Mouse (Mus musculus): ENCODE results near the gene Ppp1r35. TPM values are rescaled to one million over a fixed set of nuclear protein-coding genes. Genes with fewer than 3 reads are reported as not detected.

Ppp1r35 gene
- total RNA-seq, 2 experiments from 2014 or later = 24.6 to 28.4 TPM

DNA sequence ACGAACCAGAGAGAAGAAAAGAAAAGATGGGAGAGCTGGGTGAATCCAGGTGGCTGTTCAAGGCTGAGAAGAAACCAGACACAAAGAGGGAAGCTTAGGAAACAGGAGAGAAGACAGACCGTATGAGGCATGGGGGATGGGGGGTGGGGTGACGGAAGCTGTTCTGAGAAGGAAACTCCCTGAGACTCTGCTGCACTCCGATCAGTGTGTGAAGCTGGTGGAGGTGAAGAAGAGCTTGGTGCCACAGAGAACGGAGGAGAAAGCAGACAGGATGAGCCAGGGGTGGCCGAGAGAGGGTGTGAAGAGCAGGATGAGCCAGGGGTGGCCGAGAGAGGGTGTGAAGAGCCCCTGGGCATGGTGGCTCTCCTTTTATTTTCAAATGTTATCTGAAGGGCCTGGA is 47.8 kb downstream of the Ppp1r35 start:
- DNase-seq = no peak

DNA sequence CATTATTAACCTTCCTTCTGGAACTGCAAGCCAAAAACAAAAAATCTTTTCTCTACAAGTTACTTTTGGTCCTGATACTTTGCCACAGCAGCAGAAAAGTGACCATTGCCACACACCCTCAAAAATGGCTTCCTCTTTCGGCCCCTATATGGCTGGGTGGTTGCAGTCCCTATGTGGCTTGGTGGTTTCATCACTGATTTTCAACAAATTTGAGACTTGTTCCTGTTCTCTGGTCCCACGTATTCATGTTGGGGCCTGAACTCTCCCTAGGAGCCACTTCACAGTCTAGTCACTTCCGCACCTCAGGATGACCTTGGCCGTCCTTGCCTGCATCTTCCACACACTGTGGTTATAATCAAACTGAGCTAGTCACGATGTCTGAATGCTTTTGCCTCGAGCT is 50.0 kb downstream of the Ppp1r35 start:
- no peak for DNase-seq

Other genes starting within 250 kb of the Ppp1r35 start
- gene Epo, start 245.6 kb upstream of the Ppp1r35 start, total RNA-seq (2021) = not detected
- gene Gnb2, start 245.3 kb upstream of the Ppp1r35 start, total RNA-seq (2021) = 100 to 1,000 TPM; 544 to 638 TPM
- 1 to 10 TPM; 2.6 to 3.3 TPM for gene Actl6b, start 225.3 kb upstream of the Ppp1r35 start, total RNA-seq (2021)
- 1 to 10 TPM in 1 of 2 experiments, under 1 TPM in 1; 0.95 to 1.1 TPM for gene Tfr2, start 209.0 kb upstream of the Ppp1r35 start, total RNA-seq (2021)
- 10 to 100 TPM; 45.6 to 47.8 TPM for gene Mospd3, start 177.8 kb upstream of the Ppp1r35 start, total RNA-seq (2021)
- gene Pcolce, start 165.1 kb upstream of the Ppp1r35 start, total RNA-seq (2021) = 100 to 1,000 TPM; 874 to 904 TPM
- gene Fbxo24, start 149.8 kb upstream of the Ppp1r35 start, total RNA-seq (2021) = 1 to 10 TPM in 1 of 2 experiments, under 1 TPM in 1; 0.93 to 1.7 TPM
- 10 to 100 TPM; 23.5 to 36.1 TPM for gene Lrch4, start 149.7 kb upstream of the Ppp1r35 start, total RNA-seq (2021)
- gene Gm20605, start 149.7 kb upstream of the Ppp1r35 start, total RNA-seq (2021) = 1 to 10 TPM; 7.9 to 9.6 TPM
- gene Sap25, start 137.5 kb upstream of the Ppp1r35 start, total RNA-seq (2021) = 1 to 10 TPM; 1.9 to 7.8 TPM
- gene Irs3, start 133.1 kb upstream of the Ppp1r35 start, total RNA-seq (2021) = 1 to 10 TPM; 4.8 to 6.2 TPM
- 10 to 100 TPM; 30.4 to 30.6 TPM for gene Agfg2, start 94.1 kb upstream of the Ppp1r35 start, total RNA-seq (2021)
- 1 to 10 TPM; 3.1 to 3.2 TPM for gene Nyap1, start 37.2 kb upstream of the Ppp1r35 start, total RNA-seq (2021)
- 10 to 100 TPM; 79.5 to 84.6 TPM for gene Tsc22d4, start 33.1 kb upstream of the Ppp1r35 start, total RNA-seq (2021)
- gene Mepce, start 8.8 kb downstream of the Ppp1r35 start, total RNA-seq (2021) = 10 to 100 TPM; 52.0 to 56.4 TPM
- 1 to 10 TPM; 2.3 to 3.0 TPM for gene Zcwpw1, start 8.9 kb downstream of the Ppp1r35 start, total RNA-seq (2021)
- 1 to 10 TPM; 2.4 to 3.9 TPM for gene Pilra, start 57.4 kb downstream of the Ppp1r35 start, total RNA-seq (2021)
- gene Pilrb1, start 79.3 kb downstream of the Ppp1r35 start, total RNA-seq (2021) = 1 to 10 TPM; 1.3 to 1.5 TPM
- gene Pilrb2, start 93.0 kb downstream of the Ppp1r35 start, total RNA-seq (2021) = 1 to 10 TPM in 1 of 2 experiments, under 1 TPM in 1; 0.76 to 1.4 TPM
- gene Cyp3a13, start 142.8 kb downstream of the Ppp1r35 start, total RNA-seq (2021) = under 1 TPM; 0.13 to 0.33 TPM
- gene Gjc3, start 184.2 kb downstream of the Ppp1r35 start, total RNA-seq (2021) = under 1 TPM; 0.13 to 0.36 TPM
- gene Azgp1, start 202.7 kb downstream of the Ppp1r35 start, total RNA-seq (2021) = under 1 TPM; 0.49 to 0.79 TPM
- gene Smok3a, start 242.4 kb downstream of the Ppp1r35 start, total RNA-seq (2021) = not detected
- not detected for gene Smok3b, start 242.6 kb downstream of the Ppp1r35 start, total RNA-seq (2021)

Measured in adrenal gland, postnatal 36 days (tissue).